Mouse (Mus musculus): ENCODE measurements around the gene Armh4.
A peak's percentile ranks its signal among the peaks of the same experiment; 100 is the strongest.

DNA sequence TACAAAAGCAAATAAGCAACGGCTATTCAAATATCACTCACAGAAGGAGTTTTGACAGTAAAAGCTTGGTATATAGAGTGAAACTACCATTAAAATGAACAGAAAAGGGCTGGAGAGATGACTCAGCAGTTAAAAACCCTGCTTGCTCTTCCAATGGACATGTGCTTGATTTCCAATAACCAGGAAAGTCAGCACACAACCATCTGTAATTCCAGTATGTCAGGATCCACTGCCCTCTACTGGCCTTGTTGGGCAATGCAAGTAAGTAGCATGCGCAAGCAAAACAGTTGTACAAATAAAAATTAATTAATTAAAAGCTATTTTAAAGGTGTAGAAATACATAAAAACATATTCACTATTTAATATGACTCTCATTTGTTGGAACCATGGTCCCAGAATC is 2.6 kb upstream of the Armh4 start:
- TF ChIP-seq POLR2A (IDR thresholded peaks at IDR 0.05; ENCODE audit: low read depth, low read length) (no peak), CTCF (IDR thresholded peaks at IDR 0.05; ENCODE audit: borderline replicate concordance, insufficient read depth, low read length) (peak; percentile 48; the same call in 1 of the 2 replicates)

All from embryonic fibroblast, embryonic 13.5 days (primary cell).